Mouse (Mus musculus): ENCODE measurements at regions not wholly inside any gene's neighbourhood (a gene's known extent, or its start where the extent isn't known, plus 50 kb on each side); places are given as distances from the start of the nearest gene placed in this dataset.

DNA sequence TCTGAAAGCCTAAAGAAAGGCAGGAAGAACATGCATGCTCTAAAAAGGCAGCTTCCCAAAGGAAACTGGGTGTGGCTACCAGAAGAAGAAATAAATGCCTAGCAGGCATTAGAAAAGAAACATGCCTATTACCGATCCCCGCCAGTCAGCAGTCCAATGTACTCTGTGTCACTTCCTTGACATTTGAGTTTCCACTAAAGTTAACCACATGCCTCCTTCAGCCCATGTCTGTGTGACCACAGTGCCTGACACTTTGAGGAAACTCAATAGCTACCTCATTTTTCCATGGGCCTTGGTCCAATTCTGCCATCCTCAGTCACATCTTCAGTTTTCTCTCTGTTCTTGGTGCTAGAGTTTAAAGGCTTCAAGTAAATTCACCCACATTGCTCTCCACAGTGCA lies 233.7 kb upstream of the Isx start:
- Histone ChIP-seq H3K4me2 (ENCODE audit: low read depth, low read length, poor library complexity, severe bottlenecking) (no peak overlapping the region), H3K4me3 (ENCODE audit: low read depth, low read length) (no peak overlapping the region), H3K9ac (replicated peaks; ENCODE audit: low read length, poor library complexity, severe bottlenecking) (no peak overlapping the region), H3K27ac (ENCODE audit: low read depth, low read length) (no peak overlapping the region), H3K27me3 (ENCODE audit: insufficient read depth, low read length) (no peaks in the 10 kb centered on the region), H3K36me3 (ENCODE audit: insufficient read depth, low read length) (no peaks in the 10 kb centered on the region), H3K9me3 (ENCODE audit: low read length) (no peaks in the 10 kb centered on the region), H3K4me1 (ENCODE audit: insufficient read depth, low read length) (no peaks in the 10 kb centered on the region)
- no peak for TF ChIP-seq CTCF (IDR thresholded peaks at IDR 0.05)
- WGBS = 93% methylated on average over 2 of the region's 2 CpGs
- DNase-seq (ENCODE audit: low spot score) = no peak
- no peak for ATAC-seq (ENCODE audit: low FRiP score)

DNA sequence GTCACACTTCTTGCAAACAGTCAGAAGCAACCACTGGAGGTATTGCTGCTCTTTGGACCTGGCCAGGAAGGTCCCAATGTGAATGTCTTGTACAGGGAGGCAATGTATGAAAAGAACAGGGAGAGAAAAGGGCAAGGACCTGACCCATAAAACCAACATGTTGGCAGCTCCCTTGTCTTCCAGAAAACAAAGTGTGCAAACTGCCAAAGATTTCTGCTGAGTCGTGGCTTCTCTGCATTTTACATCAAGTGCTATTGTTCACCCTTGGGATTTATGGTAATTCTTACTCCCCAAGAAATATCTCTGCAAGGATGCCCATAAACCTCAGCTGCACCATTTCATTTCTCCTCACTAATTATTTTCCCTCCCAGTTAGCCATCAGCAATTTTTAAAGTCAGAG lies 232.3 kb upstream of the Isx start:
- WGBS = 29% methylated on average over 1 of the region's 1 CpGs
- H3K4me2 ChIP-seq (ENCODE audit: low read depth, low read length, poor library complexity, severe bottlenecking) = no peak overlapping the region
- TF ChIP-seq CTCF (IDR thresholded peaks at IDR 0.05) = no peak
- DNase-seq (ENCODE audit: low spot score) (no peak), ATAC-seq (ENCODE audit: low FRiP score) (no peak)
- no peak overlapping the region for H3K27ac ChIP-seq (ENCODE audit: low read depth, low read length)
- no peaks in the 10 kb centered on the region for H3K36me3 ChIP-seq (ENCODE audit: insufficient read depth, low read length)
- no peaks in the 10 kb centered on the region for H3K4me1 ChIP-seq (ENCODE audit: insufficient read depth, low read length)
- no peaks in the 10 kb centered on the region for H3K27me3 ChIP-seq (ENCODE audit: insufficient read depth, low read length)
- H3K4me3 ChIP-seq (ENCODE audit: low read depth, low read length) = no peak overlapping the region
- H3K9ac ChIP-seq (replicated peaks; ENCODE audit: low read length, poor library complexity, severe bottlenecking) = no peak overlapping the region
- no peaks in the 10 kb centered on the region for H3K9me3 ChIP-seq (ENCODE audit: low read length)

DNA sequence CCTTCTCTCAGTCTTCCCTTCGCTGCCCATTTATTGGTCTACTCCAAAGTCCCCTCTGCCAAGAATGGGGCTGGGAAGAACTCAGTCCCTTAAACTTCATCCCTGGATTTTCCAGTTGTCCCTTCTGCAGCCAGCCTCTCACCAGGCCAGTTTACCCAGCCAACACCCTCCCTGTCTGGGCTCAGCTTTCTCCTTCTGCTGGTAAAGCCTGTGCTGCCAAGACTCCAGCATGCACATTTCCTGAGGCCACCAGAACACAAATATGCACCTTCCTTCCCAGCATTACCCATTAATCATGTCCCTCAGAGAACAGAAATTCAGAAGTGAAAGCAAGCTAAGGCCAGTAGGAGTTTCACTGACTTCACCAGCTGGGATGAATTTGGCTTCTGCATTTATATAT lies 213.0 kb upstream of the Isx start:
- DNase-seq (ENCODE audit: low spot score) (no peak), ATAC-seq (ENCODE audit: low FRiP score) (no peak)
- WGBS = 94% methylated on average over 1 of the region's 1 CpGs

DNA sequence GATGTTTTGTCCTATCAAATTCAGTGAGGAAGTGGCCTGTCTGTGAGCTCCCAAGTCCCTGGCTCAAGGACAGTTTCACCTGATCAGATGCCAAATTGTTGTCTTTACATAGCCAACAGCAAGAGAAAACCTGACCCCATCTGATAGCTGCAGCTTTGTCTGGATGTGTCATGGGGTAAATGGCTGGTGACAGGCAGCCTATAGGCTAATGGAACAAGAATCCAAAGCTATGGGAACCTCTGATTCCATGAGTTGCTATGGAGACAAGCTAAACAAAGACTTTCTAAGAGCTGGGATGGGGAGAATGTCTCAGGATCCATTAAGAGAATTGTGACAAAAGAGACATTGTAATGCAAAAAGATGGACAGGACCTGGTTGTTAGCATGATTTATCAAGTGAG lies 184.6 kb upstream of the Isx start:
- H3K9me3 ChIP-seq (ENCODE audit: low read length) = no peaks in the 10 kb centered on the region
- no peak for ATAC-seq (ENCODE audit: low FRiP score)

More for the DNA sequence above, 213.0 kb upstream of the Isx start:
- no peak overlapping the region for H3K27ac ChIP-seq (ENCODE audit: low read depth, low read length)
- H3K9ac ChIP-seq (replicated peaks; ENCODE audit: low read length, poor library complexity, severe bottlenecking) = no peak overlapping the region
- H3K36me3 ChIP-seq (ENCODE audit: insufficient read depth, low read length) = no peaks in the 10 kb centered on the region
- H3K27me3 ChIP-seq (ENCODE audit: insufficient read depth, low read length) = no peaks in the 10 kb centered on the region
- H3K4me1 ChIP-seq (ENCODE audit: insufficient read depth, low read length) = no peaks in the 10 kb centered on the region
- H3K9me3 ChIP-seq (ENCODE audit: low read length) = no peaks in the 10 kb centered on the region
- no peak for TF ChIP-seq CTCF (IDR thresholded peaks at IDR 0.05)
- H3K4me3 ChIP-seq (ENCODE audit: low read depth, low read length) = no peak overlapping the region
- no peak overlapping the region for H3K4me2 ChIP-seq (ENCODE audit: low read depth, low read length, poor library complexity, severe bottlenecking)

DNA sequence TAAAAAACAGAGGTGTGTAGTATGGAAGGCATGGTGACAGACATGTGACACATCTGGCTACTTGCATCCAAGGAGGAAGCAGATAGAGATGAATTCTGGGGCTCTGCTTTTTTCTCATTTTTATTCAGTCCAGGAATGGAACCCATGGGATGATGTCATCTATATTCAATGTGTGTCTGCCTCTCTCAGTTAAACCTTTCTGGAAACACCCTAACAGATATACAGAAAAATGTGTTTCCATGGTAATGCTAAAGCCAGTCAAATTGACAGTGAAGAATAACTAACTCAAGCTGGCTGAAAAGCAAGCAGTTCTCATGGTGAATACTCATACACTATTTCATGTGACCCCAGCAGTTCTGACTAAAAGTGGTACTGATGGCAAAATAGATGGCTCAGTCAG lies 177.0 kb upstream of the Isx start:
- Histone ChIP-seq H3K36me3 (ENCODE audit: insufficient read depth, low read length) (no peaks in the 10 kb centered on the region), H3K27ac (ENCODE audit: low read depth, low read length) (no peak overlapping the region), H3K27me3 (ENCODE audit: insufficient read depth, low read length) (no peaks in the 10 kb centered on the region), H3K4me1 (ENCODE audit: insufficient read depth, low read length) (no peaks in the 10 kb centered on the region), H3K9ac (replicated peaks; ENCODE audit: low read length, poor library complexity, severe bottlenecking) (no peak overlapping the region), H3K4me2 (ENCODE audit: low read depth, low read length, poor library complexity, severe bottlenecking) (no peak overlapping the region), H3K9me3 (ENCODE audit: low read length) (no peaks in the 10 kb centered on the region), H3K4me3 (ENCODE audit: low read depth, low read length) (no peak overlapping the region)
- TF ChIP-seq CTCF (IDR thresholded peaks at IDR 0.05) = no peak
- DNase-seq (ENCODE audit: low spot score) (no peak), ATAC-seq (ENCODE audit: low FRiP score) (peak; percentile 85)

More for the DNA sequence above, 184.6 kb upstream of the Isx start:
- Histone ChIP-seq H3K4me3 (ENCODE audit: low read depth, low read length) (no peak overlapping the region), H3K36me3 (ENCODE audit: insufficient read depth, low read length) (no peaks in the 10 kb centered on the region), H3K4me1 (ENCODE audit: insufficient read depth, low read length) (no peaks in the 10 kb centered on the region), H3K27me3 (ENCODE audit: insufficient read depth, low read length) (no peaks in the 10 kb centered on the region), H3K4me2 (ENCODE audit: low read depth, low read length, poor library complexity, severe bottlenecking) (no peak overlapping the region), H3K27ac (ENCODE audit: low read depth, low read length) (no peak overlapping the region), H3K9ac (replicated peaks; ENCODE audit: low read length, poor library complexity, severe bottlenecking) (no peak overlapping the region)
- DNase-seq (ENCODE audit: low spot score) = no peak
- no peak for TF ChIP-seq CTCF (IDR thresholded peaks at IDR 0.05)

DNA sequence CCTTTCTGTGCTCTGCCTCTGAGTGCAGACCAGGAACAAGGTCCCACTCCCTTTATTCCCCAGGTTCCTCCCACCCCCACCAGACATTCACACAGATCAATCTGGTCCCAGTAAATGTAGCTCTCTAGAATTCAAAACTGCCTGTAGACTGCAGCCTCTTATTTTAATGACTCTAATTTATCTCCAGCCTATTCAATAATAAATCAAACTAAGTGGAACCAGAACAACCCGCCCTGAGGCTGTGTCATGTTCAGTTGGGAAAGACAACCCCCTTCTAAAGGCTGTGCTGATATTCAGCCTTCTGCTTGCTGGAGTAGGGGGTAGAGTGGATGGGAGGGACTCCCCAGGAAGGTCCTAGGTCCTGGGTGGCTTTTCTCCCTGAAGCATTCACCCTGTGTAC lies 175.7 kb upstream of the Isx start:
- Histone ChIP-seq H3K27me3 (ENCODE audit: insufficient read depth, low read length) (no peaks in the 10 kb centered on the region), H3K36me3 (ENCODE audit: insufficient read depth, low read length) (no peaks in the 10 kb centered on the region), H3K4me1 (ENCODE audit: insufficient read depth, low read length) (no peaks in the 10 kb centered on the region), H3K4me3 (ENCODE audit: low read depth, low read length) (no peak overlapping the region), H3K9me3 (ENCODE audit: low read length) (no peaks in the 10 kb centered on the region), H3K27ac (ENCODE audit: low read depth, low read length) (no peak overlapping the region), H3K9ac (replicated peaks; ENCODE audit: low read length, poor library complexity, severe bottlenecking) (no peak overlapping the region), H3K4me2 (ENCODE audit: low read depth, low read length, poor library complexity, severe bottlenecking) (no peak overlapping the region)
- DNase-seq (ENCODE audit: low spot score) (no peak), ATAC-seq (ENCODE audit: low FRiP score) (no peak)
- 82% methylated on average over 1 of the region's 1 CpGs for WGBS
- no peak for TF ChIP-seq CTCF (IDR thresholded peaks at IDR 0.05)

DNA sequence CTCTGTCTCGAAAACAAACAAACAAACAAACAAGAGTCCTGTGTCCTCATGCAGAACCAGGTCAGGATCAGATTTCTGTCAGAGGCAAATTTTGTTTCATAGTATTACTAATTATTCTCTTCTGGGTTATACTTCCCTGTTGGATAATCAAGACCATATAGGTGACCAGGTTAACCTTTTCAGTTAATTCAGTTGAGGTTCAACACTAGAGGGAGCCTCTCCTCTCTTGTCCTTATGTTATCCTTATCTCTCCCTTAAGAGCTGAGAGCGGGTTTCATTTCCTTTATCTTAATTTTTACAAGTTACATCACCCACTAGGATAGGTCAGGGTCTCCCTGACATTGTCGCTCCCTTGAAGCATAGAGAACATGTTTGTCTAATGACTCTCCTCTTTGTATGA lies 160.4 kb upstream of the Isx start:
- Histone ChIP-seq H3K36me3 (ENCODE audit: insufficient read depth, low read length) (no peaks in the 10 kb centered on the region), H3K9ac (replicated peaks; ENCODE audit: low read length, poor library complexity, severe bottlenecking) (no peak overlapping the region), H3K4me1 (ENCODE audit: insufficient read depth, low read length) (no peaks in the 10 kb centered on the region), H3K9me3 (ENCODE audit: low read length) (no peaks in the 10 kb centered on the region), H3K27me3 (ENCODE audit: insufficient read depth, low read length) (no peaks in the 10 kb centered on the region), H3K27ac (ENCODE audit: low read depth, low read length) (no peak overlapping the region), H3K4me3 (ENCODE audit: low read depth, low read length) (no peak overlapping the region), H3K4me2 (ENCODE audit: low read depth, low read length, poor library complexity, severe bottlenecking) (no peak overlapping the region)
- DNase-seq (ENCODE audit: low spot score) (no peak), ATAC-seq (ENCODE audit: low FRiP score) (no peak)
- 78% methylated on average over 3 of the region's 3 CpGs for WGBS
- 0 out of 2 replicates have a peak, but pooled peaks have one; percentile 5 for TF ChIP-seq CTCF (IDR thresholded peaks at IDR 0.05)

All from midbrain, postnatal 0 days (tissue).